Mouse (Mus musculus) right cerebral cortex, postnatal 10 days (tissue): Measurements from ENCODE around the gene Spata17.
"Not testable (repeated sequence)": the region's sequence is repeated elsewhere in the genome, so short reads cannot be mapped to it uniquely, and the experiment has no call there.

Experiments
- DNase-seq, 2 experiments: peaks; one replicate each; pipeline ENCODE4 v3.0.0; 2021; ENCODE audit warnings: low spot score in 2 of 2

Gene Spata17

DNA sequence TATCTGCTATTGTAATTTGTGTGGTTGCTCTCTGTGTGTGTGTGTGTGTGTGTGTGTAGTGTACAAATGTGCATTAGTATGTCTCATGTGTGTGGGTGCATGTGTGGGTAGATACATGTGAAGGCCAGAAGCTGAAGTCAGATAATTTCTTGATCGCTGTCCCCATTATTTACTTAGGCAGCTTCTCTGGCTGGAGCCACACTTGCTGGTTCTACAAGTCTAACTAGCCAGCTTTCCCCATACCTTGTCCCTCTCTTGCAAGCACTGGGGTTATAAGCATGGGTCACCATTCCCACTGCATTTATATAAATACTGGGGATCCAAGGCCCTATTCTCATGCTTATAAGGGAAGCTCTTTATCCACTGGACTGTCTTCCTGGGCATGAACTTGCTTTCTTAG lies 39.3 kb downstream of the Spata17 start:
- DNase-seq: no peak

DNA sequence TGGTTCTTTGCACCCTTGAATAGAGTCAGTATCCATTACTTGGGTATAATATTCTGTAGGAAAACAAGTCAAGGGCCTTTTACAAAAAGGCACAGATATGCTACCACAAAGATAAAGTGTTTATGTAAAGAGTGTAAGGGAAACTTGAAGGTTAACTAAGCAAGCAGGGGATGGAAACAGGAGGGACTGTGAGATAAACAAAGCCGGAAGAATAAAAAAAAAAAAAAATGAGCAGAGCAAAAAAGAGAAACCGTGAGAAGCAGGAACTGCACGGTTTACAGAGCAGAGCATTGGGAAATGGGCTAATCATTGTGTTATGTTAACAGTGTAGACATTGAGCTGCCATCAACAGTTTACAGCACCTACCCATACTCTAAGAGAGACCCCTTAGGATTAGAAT lies 44.9 kb downstream of the Spata17 start:
- DNase-seq: no peak

DNA sequence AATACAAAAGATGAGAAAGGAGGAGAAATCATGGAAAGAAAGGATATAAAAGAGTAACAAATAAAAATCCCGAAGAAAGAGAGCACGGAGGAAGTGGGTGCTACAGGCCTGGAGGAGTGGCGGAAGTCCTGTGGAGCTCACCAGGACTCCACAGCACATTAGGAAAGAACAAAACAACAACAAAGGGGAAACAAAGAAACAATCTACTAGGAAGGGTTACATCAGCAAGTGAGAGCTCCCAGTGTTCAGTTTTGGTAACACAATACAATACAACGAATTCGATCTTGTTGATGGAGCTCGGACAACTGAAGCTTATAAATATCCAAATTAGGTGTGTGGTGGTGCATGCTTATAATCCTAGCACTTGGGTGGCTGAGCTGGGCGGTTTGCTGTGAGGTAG lies 45.6 kb downstream of the Spata17 start:
- no peak for DNase-seq

DNA sequence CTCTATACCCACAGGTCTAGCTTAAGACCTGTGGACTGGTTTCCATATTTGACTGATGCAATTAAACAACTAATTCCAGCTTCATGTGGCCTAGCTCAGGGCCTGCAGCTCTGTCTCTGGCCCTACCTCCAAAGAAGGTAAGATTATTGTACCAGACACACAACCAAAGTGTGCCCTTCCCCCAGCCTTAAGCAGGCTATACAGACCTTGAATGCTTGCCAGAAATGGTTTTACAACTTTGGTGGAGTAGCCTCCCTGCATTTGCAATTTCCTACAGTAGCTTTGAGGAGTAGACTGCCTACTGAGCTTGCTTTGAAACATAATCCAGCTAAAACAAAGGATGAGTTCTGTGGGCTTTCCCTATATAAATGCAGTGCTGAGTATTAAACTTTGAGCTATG lies 51.7 kb downstream of the Spata17 start:
- no peak for DNase-seq

DNA sequence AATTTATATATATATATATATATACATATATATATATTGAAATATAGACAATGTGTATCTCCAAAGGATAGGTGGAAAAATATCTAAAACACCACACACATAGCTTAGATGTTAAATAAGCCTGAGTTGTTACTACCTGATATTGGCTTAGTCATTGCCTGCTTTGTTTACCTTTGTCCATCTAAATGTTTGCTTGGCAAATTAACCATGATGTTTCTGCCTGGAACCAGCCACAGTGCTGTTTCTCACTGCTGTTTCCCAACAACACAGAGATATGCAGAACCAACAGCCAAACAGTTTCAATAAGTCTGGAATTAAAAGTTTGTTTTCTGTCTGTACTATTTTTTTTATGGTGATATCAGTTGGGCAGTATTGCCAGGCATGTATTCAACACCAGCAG lies 59.6 kb downstream of the Spata17 start:
- no peak for DNase-seq

DNA sequence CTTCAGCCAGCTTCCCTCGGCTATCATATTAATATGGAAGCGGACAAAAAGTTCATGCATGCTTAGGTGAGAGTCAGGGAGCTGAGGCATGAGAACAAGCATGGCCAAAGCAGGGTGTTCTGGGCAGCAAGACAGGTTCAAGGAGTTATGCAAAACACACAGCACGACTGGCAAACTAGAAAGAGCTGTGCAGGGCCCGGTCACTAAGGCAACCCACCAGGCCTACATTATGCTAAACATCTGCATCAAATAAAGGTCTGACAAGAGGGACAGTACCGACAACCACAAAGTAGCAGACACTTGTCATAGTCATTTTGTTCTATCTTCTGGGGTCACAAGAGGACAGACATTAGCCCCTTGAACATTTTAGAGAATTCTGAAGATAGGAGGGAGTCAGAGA lies 61.6 kb downstream of the Spata17 start:
- DNase-seq: no peak

DNA sequence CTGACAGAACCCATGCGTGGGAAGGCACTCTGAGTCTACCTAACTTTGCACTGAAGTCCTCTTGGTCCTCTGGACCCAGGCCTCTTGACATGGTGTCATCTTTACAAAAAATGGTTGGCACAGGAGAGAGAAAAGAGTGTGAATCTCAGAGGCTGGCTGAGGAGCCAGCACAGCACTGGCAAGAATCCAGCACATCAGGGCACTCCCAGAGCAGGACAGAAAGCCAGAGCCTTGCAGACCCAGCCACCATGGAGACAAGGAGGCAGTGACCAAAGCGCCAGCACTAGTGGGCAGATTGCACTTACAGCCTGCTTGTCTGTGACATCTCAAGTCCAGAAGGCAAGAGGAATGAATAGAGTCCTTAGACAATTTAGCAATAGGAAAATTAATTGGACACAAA lies 62.7 kb downstream of the Spata17 start:
- DNase-seq: peak in 1 of 2 experiments; percentile 28

DNA sequence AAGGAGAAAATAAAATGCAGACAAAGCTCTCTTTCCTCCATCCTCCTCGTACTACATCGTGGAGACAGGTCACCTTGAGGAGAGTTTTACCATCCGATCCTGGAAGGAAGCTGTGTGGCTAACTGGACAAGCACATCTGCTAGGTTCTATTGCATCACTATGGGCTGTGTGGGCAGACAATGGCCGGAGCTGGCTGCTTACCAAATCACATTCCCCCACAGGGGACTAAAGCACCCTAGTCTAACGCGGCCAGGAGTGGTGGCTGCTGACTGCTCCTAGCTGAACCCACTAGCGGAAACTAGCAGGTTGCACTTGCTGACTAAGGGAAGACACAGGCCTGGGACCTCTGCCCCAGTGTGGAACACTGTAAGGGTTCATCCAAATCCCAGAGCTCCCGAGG lies 72.3 kb downstream of the Spata17 start:
- DNase-seq: no peak

DNA sequence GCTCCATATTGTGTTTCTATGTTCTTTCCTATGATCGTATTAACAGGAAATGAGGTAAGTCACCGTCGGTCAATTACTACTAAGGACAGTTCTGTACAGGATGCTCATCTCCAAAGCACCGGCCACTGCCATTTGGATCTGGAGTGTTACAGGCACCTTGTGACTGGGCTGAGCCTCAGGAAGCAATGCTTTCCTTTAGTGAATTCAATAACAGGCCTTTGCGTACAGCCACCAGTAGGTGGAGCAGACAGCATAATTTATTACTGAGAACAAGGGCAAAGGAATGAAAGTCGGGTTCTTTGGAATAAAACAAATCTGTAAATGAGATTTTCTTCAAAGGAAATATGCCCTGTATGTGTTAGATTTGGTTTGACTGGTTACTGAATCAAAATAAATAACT lies 77.8 kb downstream of the Spata17 start:
- peak; percentile 68 to 77 for DNase-seq

DNA sequence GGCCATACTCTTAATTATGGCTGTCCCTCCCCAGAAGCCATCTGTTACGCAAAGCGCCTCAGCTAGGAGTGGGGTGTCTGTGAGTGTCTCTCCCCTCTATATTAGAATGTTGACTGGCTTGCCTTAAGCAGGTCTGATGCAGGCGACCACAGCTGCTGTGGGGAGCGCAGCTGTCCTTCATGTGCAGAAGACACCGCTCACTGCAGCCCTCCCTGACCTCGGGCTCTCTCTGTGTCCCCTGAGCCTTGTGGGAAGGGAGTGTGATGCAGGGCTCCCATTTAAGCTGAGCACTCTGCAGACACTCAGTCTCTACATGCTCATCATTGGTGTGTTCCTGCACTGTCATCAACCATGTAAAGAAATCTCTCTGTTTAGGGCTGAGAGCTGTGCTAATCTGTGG lies 79.4 kb downstream of the Spata17 start:
- no peak for DNase-seq

DNA sequence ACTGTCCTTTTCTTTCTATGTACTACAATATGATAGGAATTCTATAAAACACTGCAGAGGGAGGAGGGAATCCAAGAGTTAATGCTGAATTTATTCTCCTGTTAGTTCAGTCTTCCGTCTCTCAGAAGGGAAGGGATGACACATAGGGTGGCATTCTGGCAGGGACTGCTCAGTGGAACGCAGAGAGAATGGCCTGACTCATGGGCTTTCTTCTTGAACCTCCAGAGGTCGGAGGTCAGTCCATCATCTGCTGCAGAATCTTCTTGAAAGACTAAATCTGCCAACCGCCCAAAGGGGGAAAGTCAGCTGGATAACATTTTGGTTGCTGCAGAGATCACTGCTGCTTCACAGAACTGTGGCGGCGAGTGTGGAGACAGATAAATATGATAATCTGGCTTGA lies 81.4 kb downstream of the Spata17 start:
- no peak for DNase-seq

DNA sequence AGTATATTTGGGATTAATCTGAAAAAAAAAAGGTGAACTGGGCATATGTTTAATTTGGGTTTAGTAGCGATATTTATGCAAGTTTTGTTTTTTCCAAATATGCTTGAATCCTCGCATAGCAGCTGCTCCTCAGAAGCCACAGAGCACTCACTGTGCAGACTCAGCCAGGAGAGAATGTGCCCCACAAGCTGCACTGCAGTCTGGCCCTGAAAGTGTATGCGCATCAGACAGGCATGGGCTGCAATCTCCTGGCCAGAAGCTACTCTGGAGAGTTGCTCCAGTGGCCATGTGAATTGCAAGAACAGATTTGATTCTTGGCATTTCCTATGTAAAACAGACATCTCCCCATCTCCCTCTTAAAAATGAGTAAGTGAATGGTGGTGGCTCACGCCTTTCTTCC lies 82.9 kb downstream of the Spata17 start:
- DNase-seq: no peak

DNA sequence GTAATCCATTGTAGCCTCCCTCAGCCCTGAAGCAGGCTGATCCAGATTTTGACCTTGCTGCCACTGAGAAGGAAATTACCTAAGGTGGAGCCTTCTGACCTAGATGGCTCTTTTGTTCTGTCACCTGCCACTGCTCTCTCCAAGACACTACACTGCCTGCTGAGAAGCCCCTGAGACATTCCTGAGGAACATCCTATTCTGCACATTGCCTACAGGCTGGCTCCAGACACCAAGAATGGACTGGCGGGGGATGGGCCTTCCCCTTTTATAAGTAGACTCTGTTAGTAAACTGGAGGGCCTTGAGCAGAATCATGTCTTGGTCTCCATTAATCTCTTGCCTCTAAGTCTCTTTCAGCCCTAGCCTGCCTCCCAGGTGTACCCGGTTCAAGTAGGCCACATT lies 87.7 kb downstream of the Spata17 start:
- DNase-seq: not testable (repeated sequence)

DNA sequence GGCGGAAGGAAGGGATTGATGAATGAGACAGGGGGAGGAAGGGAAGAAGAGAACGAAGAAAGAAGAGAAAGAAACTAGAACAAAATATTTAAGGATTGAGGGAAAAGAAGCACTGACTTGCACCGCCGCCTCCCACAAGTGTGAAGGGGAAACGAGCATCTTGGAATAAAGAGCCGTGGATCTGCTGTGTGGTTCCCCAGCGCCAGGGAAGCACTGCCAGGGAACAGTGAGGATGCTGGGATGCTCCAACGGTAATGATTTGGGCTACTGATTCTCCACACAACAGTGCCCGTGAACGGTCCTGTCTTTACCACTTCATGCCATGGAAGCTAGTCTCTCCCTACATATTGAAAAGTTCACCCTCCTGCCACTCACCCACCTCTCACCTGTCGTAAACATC lies 89.5 kb downstream of the Spata17 start:
- peak; percentile 33 for DNase-seq

DNA sequence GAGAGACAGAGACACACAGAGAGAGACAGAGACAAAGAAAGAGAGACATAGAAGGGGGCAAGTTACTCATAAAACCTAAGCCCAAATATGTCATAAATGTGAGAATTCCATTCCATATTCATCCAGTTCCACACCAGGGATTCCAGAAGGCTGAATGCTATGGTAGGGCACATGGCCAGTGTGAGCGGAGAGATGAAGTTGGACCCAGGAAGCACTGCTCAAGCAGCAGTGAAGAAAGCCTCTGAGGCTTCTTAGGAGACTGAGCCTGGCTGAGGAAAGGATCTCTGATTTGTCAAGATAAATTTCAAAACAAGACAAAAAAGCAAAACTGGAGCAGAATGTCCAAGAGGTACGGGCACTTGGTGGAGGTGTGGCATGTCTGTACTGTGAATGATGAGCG lies 90.3 kb downstream of the Spata17 start:
- peak; percentile 36 to 45 for DNase-seq

DNA sequence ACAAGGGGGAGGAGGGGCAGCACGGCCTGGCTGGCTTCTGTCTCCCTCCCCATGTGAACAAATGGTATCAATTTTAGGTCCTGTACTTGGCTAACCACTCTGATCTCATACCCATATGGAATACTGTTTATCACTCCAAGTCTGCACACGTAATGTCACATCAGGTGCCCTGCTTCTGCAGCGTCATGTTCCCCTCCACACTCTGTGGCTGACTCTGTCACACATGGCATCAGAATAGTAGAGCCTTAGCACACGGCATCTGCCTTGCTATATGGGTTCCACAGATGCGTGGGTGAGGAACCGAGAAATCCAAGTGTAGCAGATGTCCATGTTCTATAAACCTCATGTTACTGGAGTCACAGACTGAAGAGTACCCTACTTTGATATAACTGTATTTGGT lies 96.0 kb downstream of the Spata17 start:
- peak; percentile 70 to 89 for DNase-seq

DNA sequence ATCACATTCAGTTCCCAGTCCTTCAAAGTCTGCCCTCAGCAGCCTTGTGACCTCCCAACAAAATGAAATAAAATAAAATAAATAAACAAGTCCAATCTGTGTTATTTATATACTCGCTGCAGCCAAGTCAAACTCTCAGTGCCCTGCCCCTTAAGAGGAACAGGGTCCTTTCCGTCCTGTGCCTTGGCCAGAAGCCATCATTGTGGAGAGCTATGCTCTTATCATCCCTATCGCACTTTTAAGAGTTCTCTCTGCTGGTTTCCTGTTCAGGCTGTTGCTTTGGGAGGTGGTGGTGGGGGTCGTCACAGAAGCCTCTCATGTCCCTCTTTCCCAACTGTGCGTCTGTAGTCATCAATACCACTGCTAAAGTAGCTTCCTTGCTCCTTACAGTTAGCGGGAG lies 97.2 kb downstream of the Spata17 start:
- no peak for DNase-seq

DNA sequence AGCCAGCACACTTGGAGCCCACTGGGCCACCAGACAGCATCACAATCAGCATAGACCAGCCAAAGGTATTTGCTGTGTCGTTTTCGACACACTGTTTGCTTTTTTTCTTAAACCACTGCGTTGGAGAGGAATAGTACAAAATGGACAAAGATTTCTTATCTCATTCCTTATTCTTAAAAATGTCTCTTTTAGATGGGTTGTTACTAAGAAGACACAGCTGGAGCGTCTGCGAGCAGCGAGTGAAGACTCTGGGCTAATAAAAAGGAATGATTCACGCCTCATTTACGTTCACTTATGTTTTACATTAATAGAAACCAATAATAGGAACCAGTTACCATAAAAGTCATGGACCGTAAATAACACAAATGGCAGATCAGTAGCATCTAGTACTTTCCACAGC lies 101.5 kb downstream of the Spata17 start:
- no peak for DNase-seq

DNA sequence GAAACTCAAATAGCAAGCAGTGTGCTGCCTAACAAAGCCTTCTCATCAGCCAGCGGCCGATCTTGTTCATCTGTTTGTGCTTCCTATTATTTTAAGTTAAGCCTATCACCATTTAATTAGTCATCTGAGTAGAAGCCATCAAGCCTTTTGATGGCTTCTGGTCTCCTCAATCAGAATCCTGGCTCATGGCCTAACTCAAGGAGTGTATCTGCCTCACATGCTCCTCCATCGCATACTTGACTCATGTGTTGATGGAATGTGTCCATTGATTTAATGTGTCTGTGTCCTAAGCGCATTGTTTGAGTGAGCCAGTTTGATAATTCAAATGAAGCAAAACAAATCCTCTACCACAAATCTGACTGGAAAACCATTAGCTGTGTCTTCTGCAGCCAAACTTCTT lies 113.1 kb downstream of the Spata17 start:
- DNase-seq: no peak

DNA sequence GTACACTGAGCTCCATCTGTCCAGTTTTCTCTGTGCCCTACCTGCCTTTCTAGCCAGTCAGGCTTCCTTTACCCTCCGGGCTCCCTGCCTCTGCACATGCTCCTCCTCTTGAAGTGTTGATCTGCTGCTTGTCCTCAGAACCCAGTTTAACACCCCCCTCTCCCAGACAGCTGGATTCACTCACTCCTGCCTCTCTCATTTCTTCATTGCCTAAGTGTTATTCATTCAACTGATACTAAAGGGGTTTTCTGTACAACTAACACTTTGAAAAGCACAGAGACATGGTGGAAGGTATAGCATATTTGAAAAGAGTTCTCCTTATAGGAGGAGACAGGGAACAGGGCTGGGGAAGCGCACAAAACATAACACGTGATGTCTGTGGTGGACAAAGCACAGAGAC lies 114.1 kb downstream of the Spata17 start:
- DNase-seq: no peak

DNA sequence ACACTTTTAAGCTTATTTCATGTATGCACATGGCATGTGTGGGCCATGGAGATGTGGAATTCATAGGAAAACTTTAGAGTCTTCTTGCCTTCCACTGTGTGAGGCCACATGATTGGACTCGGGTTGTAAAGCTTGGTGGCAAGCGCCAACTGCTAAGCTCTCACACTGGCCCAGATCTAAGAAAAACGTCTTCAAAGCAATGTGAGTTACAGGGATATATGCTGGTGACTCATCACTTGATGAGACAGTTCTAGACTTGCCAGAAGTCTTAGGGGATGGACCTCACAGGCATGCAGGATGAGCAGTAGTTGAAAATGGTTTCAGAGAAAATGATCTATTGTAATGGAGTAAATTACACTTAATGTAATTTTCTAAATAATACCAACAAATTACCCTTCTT lies 114.6 kb downstream of the Spata17 start:
- DNase-seq: peak in 1 of 2 experiments; percentile 33

DNA sequence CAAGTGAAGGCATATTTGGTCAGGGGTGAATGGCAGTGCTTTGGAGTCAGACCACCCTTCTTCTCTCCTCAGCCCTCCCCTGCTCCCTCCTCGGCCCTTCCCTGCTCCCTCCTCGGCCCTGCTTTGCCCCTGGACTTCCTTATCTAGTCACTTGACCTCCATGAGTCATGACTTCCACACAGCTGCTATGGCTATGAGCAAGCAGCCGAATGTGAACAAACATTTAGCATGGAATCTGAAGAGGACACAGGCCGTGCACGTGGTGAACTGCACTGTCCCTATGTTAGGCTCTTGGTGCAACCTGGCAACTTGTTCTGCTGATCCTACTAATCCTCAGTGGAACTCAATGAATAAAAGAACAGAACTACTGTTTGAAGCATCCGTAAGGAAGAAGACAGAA lies 117.0 kb downstream of the Spata17 start:
- DNase-seq: no peak

DNA sequence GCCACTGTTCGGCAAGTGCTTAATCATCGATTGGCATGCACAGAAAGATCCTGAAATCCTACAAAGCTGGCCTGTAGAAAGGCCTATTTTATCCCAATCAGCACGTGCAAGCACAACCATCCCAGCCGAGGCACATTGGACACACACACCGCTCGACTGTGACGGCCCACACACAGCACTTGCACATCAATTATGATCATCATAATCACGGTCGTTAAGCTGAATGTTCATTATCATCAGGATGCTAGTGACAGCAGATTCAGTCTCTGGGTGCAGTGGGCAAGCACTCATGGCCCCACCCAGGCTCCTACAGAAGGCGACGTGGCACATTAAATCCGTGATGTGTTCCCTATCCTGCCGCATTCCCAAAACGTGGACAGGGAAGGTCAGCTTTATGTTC lies 122.7 kb downstream of the Spata17 start:
- no peak for DNase-seq

DNA sequence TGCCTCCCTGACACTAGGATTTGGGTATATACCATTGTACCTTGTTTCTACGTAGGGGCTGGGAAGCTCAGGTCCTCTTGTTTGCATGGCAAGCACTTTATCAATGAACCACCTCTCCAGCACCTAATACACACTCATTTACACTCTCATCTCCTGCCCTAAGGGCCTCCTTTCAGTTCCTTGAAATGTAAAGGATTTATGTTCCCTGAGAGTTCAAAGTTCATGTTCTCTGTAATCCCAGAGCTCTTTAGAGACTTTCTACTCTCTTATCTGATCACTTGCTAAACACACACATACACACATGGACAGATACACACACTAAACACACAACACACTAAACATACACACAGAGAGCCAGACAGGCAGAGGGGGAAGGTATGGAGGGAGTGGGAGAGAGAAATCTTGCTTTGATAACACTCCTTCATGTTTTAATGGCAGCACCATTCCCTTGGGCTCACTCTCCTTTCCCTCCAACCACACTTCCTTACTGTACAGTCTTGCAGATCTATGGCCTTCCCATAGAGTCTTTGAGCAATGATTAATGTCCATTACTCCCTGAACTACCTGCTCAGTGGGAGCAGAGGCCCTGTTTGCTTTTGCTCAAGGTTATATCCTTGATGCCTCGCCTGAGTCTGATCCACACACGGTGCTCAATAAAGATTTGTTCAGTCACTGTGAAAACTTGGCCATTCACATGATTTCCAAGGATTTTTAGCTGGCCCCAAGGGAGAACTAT lies 126.4 kb downstream of the Spata17 start:
- DNase-seq: no peak
